Mouse (Mus musculus) gastrocnemius, adult 18-20 months (tissue): ENCODE measurements around the gene Olfr1293-ps. TPM values are rescaled to one million over a fixed set of nuclear protein-coding genes. Genes with fewer than 3 reads are reported as not detected.

Experiments used
- DNase-seq: peaks from one replicate; pipeline ENCODE4 v3.0.0; 2021; ENCODE audit warnings: low spot score
- long read RNA-seq, 2 experiments: library from polyadenylated mRNA; stranded (forward); transcript quantifications; one replicate each; pipeline ENCODE4 v2.0.0; 2021
- total RNA-seq, 2 experiments: library from RNA; stranded (reverse); gene quantifications; 2 replicates each; pipeline ENCODE4 v1.2.3; 2021

Olfr1293-ps gene
- total RNA-seq: not detected
- long read RNA-seq, experiment 1: 0 reads
- long read RNA-seq, experiment 2: 0 reads

- DNase-seq: no peak
These were observed at the start of gene Olfr1293-ps for GRCm38 (mm10) chr2:111524903-111525302. Olfr1293-ps (plus strand) TSS chr2:111525203.

- DNase-seq: no peak
These were observed 44.5 kb upstream of the Olfr1293-ps start, which contains the start of gene Olfr1289 for GRCm38 (mm10) chr2:111480519-111480918. Olfr1289 (plus strand) TSS chr2:111480819.

GRCm38 (mm10) chr2:111493729-111494128 is 31.3 kb upstream of the Olfr1293-ps start, which contains the start of gene Olfr1290:
Olfr1290 (minus strand) TSS chr2:111493829.
- no peak for DNase-seq

GRCm38 (mm10) chr2:111496880-111497279 is 28.1 kb upstream of the Olfr1293-ps start, which contains the start of gene Olfr1291-ps1:
Olfr1291-ps1 (plus strand) TSS chr2:111497180.
- DNase-seq: no peak

- DNase-seq: no peak
These were observed 7.6 kb upstream of the Olfr1293-ps start for GRCm38 (mm10) chr2:111517451-111517850.

- DNase-seq: no peak
These were observed 15.2 kb downstream of the Olfr1293-ps start, which contains the start of gene Olfr1294 for GRCm38 (mm10) chr2:111540191-111540590. Olfr1294 (minus strand) TSS chr2:111540291.

- no peak for DNase-seq
These were observed 44.6 kb downstream of the Olfr1293-ps start, which contains the start of gene Olfr1295 for GRCm38 (mm10) chr2:111569581-111569980. Olfr1295 (minus strand) TSS chr2:111569681.

Other genes with a start within 250 kb of the Olfr1293-ps start
- not detected for gene Olfr1278, start 235.1 kb upstream of the Olfr1293-ps start, total RNA-seq
- gene Olfr1279, start 224.6 kb upstream of the Olfr1293-ps start, total RNA-seq: not detected
- gene Olfr1280, start 211.2 kb upstream of the Olfr1293-ps start, total RNA-seq: not detected
- gene Olfr1281, start 198.7 kb upstream of the Olfr1293-ps start, total RNA-seq: not detected
- not detected for gene Olfr1282, start 189.1 kb upstream of the Olfr1293-ps start, total RNA-seq
- not detected for gene Olfr1283, start 158.4 kb upstream of the Olfr1293-ps start, total RNA-seq
- gene Olfr1284, start 149.7 kb upstream of the Olfr1293-ps start, total RNA-seq: not detected
- not detected for gene Olfr1286, start 102.1 kb upstream of the Olfr1293-ps start, total RNA-seq
- gene Olfr1287, start 76.1 kb upstream of the Olfr1293-ps start, total RNA-seq: not detected
- not detected for gene Olfr1288, start 51.1 kb upstream of the Olfr1293-ps start, total RNA-seq
- not detected for gene Olfr1289, start 44.4 kb upstream of the Olfr1293-ps start, total RNA-seq
- gene Olfr1290, start 31.4 kb upstream of the Olfr1293-ps start, total RNA-seq: not detected
- gene Olfr1291-ps1, start 28.0 kb upstream of the Olfr1293-ps start, total RNA-seq: not detected
- gene Olfr1294, start 15.1 kb downstream of the Olfr1293-ps start, total RNA-seq: not detected
- not detected for gene Olfr1295, start 44.5 kb downstream of the Olfr1293-ps start, total RNA-seq
- not detected for gene Olfr1297, start 101.3 kb downstream of the Olfr1293-ps start, total RNA-seq
- gene Olfr1298, start 124.0 kb downstream of the Olfr1293-ps start, total RNA-seq: not detected
- gene Olfr1299, start 136.2 kb downstream of the Olfr1293-ps start, total RNA-seq: not detected
- gene Olfr1301, start 225.8 kb downstream of the Olfr1293-ps start, total RNA-seq: not detected